Mouse (Mus musculus) forebrain, embryonic 15.5 days (tissue): ENCODE data around the gene Alpl. TPM values are rescaled to one million over a fixed set of nuclear protein-coding genes. Genes with fewer than 3 reads are reported as not detected.
A peak's percentile ranks its signal among the peaks of the same experiment; 100 is the strongest.

Experiments used
- ATAC-seq: fragments of 200-750 bp; cut with Nextera tagmentation; replicated peaks from 2 replicates; pipeline ENCODE4 v1.8.0; 2017; ENCODE audit warnings: mild to moderate bottlenecking, moderate TSS enrichment, moderate library complexity
- H3K27ac ChIP-seq: fragments of 300-500 bp; sonication (generic); replicated peaks from 2 replicates; pipeline ENCODE4 v1.5.1; 2015; ENCODE audit warnings: mild to moderate bottlenecking, inconsistent platforms
- H3K27me3 ChIP-seq: fragments of 300-500 bp; sonication (generic); 2 replicates; pipeline ENCODE4 v1.6.1; 2015; ENCODE audit warnings: inconsistent platforms
- H3K36me3 ChIP-seq: fragments of 300-500 bp; sonication (generic); 2 replicates; pipeline ENCODE4 v1.6.1; 2015; ENCODE audit warnings: mild to moderate bottlenecking, inconsistent platforms
- H3K4me1 ChIP-seq: fragments of 300-500 bp; sonication (generic); 2 replicates; pipeline ENCODE4 v1.6.1; 2015; ENCODE audit warnings: inconsistent platforms
- H3K4me2 ChIP-seq: fragments of 300-500 bp; sonication (generic); replicated peaks from 2 replicates; pipeline ENCODE4 v1.6.1; 2015; ENCODE audit warnings: mild to moderate bottlenecking, inconsistent platforms
- H3K4me3 ChIP-seq: fragments of 300-500 bp; sonication (generic); 2 replicates; pipeline ENCODE4 v1.5.1; 2015; ENCODE audit warnings: mild to moderate bottlenecking, inconsistent platforms
- H3K9ac ChIP-seq: fragments of 300-500 bp; sonication (generic); replicated peaks from 2 replicates; pipeline ENCODE4 v1.6.1; 2015; ENCODE audit warnings: mild to moderate bottlenecking, inconsistent platforms
- H3K9me3 ChIP-seq: fragments of 300-500 bp; sonication (generic); 2 replicates; pipeline ENCODE4 v1.6.1; 2016; ENCODE audit warnings: inconsistent platforms
- WGBS: fragments of 180-500 bp; shearing (Covaris S2); methylation state at CpG from one replicate; pipeline ENCODE4 v1.1.7; 2015; ENCODE audit warnings: mixed read lengths; 5-methylcytosine and 5-hydroxymethylcytosine counted together
- polyA plus RNA-seq: library from polyadenylated mRNA; unstranded; fragments of >200 nt; fragmentation: Nextera tagmentation; extraction: Ambion mirVana; gene quantifications from 2 replicates; pipeline ENCODE4 v1.2.1, GENCODE M21; 2015

Alpl gene
- polyA plus RNA-seq, 1 experiment from 2014 or later, result 8.1 TPM

DNA sequence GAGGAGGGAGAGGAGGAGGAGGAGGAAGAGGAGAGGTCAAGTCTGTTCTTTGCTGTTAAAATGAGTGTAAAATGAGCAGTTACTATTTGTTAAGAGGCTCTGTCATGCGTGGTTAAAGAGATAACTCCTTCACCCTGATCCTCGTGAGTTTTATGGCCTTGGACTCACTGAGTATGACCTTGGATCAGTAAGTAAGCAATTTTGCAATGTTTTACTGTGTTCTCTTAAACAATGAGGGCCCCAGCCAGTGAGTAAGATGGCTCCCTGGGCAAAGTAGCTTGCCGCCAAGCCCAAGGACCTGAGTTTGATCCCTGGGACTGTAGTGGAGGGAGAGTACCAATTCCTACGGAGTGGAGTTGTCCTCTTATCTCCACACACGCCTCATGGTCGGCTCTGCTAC, 95.2 kb downstream of the Alpl start:
- WGBS, result 73% methylated on average over 6 of the region's 6 CpGs

DNA sequence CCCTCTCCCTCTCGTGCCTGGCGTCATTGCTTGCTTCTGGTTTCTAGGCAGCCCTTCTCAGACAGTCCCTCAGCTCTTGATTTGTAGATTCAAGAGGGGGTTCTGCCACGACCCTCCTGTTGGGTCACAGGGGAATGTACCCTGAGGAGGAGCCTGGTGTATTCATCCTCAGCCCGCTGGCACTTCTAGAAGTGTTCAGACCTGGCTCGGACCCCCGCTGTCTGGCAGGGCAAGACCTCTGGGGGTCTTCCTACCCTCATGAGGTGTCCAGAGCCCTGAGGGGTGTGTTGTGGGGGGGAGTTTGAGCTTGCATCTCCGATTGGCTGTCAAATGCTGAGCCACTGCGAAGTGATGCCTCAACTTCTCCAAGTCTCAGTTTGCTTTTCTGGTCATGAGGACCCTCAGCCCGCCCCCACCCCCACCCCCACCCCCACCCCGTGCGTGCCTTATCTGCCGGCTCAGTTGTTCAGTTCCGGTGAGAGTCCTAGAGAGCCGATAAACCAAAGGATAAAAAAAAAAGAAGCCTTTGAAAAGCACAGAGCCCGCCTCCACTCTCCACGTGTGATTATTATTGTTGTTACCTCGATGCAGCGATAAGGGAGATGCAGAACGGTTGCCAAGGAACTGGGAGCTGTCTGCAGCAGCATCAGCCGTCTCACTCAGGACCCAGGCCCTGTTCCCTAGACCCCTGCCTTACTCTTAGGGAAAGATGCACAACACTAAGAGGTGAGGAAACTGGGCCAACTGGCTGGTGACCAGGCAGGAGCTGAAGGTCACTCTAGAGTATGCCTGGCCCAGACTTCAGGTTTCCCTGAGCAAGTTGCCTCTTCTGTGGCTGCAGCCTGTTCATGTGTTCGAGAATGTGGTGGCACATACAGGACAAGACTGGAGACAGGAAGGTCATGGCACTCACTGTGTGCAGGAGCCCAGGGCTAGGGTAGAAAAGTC, 96.6 kb downstream of the Alpl start:
- no peak for ATAC-seq
- H3K9ac ChIP-seq, result no peak overlapping the region

More for the DNA sequence above, 95.2 kb downstream of the Alpl start:
- Histone ChIP-seq H3K4me2 (no peak overlapping the region), H3K4me3 (no peak overlapping the region), H3K9me3 (no peaks in the 10 kb centered on the region), H3K9ac (no peak overlapping the region), H3K36me3 (no peaks in the 10 kb centered on the region), H3K4me1 (peaks cover 26% of the 10 kb centered on the region), H3K27ac (no peak overlapping the region), H3K27me3 (no peaks in the 10 kb centered on the region)
- ATAC-seq, result no peak

GRCm38 (mm10) chr4:137698076-137698985, 97.9 kb downstream of the Alpl start:
- no peak overlapping the region for H3K27ac ChIP-seq
- WGBS, result 63% methylated on average over 7 of the region's 7 CpGs

More for the DNA sequence above, 96.6 kb downstream of the Alpl start:
- Histone ChIP-seq H3K9me3 (no peaks in the 10 kb centered on the region), H3K4me2 (no peak overlapping the region), H3K4me1 (peaks cover 29% of the 10 kb centered on the region), H3K27ac (no peak overlapping the region), H3K27me3 (no peaks in the 10 kb centered on the region), H3K36me3 (no peaks in the 10 kb centered on the region), H3K4me3 (no peak overlapping the region)
- WGBS, result 52% methylated on average over 21 of the region's 21 CpGs

GRCm38 (mm10) chr4:137697156-137697885, 98.9 kb downstream of the Alpl start:
- Histone ChIP-seq H3K4me2 (no peak overlapping the region), H3K36me3 (no peaks in the 10 kb centered on the region), H3K27me3 (no peaks in the 10 kb centered on the region), H3K4me3 (no peak overlapping the region), H3K4me1 (peaks cover 29% of the 10 kb centered on the region), H3K9me3 (no peaks in the 10 kb centered on the region), H3K9ac (no peak overlapping the region), H3K27ac (no peak overlapping the region)
- 72% methylated on average over 13 of the region's 13 CpGs for WGBS
- ATAC-seq, result no peak; the same call in 1 of the 2 replicates

More at GRCm38 (mm10) chr4:137698076-137698985, 97.9 kb downstream of the Alpl start:
- H3K4me1 ChIP-seq, result peaks cover 29% of the 10 kb centered on the region
- H3K27me3 ChIP-seq, result no peaks in the 10 kb centered on the region
- no peaks in the 10 kb centered on the region for H3K36me3 ChIP-seq
- H3K9me3 ChIP-seq, result no peaks in the 10 kb centered on the region
- H3K4me3 ChIP-seq, result no peak overlapping the region
- no peak overlapping the region for H3K4me2 ChIP-seq
- ATAC-seq, result no peak
- no peak overlapping the region for H3K9ac ChIP-seq

DNA sequence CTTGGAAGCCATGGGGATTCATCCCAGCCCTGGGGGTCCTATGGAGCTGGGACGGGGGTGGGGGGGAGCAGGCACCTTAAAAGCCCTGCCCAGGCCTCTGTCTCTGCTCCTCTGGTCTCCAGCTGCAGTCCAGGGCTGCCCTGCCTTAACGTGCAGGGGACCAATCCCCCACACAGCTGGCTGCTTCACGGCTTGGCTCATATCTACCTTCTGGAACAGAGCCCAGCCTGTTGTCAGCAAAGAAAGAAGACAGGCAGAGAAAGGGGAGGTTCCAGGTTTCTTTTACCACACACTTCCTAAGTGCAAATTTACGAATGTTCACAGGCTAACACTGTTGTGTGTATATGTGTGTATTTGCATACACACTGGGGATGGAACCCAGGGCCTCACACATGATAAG, 100.3 kb downstream of the Alpl start:
- Histone ChIP-seq H3K27me3 (no peaks in the 10 kb centered on the region), H3K36me3 (no peaks in the 10 kb centered on the region), H3K27ac (0 out of 2 replicates have a peak overlapping the region, but pooled peaks have one; percentile 3), H3K4me2 (no peak overlapping the region), H3K9ac (no peak overlapping the region), H3K4me3 (no peak overlapping the region), H3K4me1 (peaks cover 29% of the 10 kb centered on the region), H3K9me3 (no peaks in the 10 kb centered on the region)
- WGBS, result 15% methylated on average over 4 of the region's 4 CpGs
- no peak for ATAC-seq

GRCm38 (mm10) chr4:137695300-137695699, 100.9 kb downstream of the Alpl start:
- no peaks in the 10 kb centered on the region for H3K9me3 ChIP-seq
- H3K4me2 ChIP-seq, result no peak overlapping the region
- H3K4me3 ChIP-seq, result no peak overlapping the region
- WGBS, result 81% methylated on average over 8 of the region's 8 CpGs
- H3K27ac ChIP-seq, result no peak overlapping the region
- ATAC-seq, result no peak
- peaks cover 29% of the 10 kb centered on the region for H3K4me1 ChIP-seq
- H3K9ac ChIP-seq, result no peak overlapping the region
- H3K27me3 ChIP-seq, result no peaks in the 10 kb centered on the region
- no peaks in the 10 kb centered on the region for H3K36me3 ChIP-seq

DNA sequence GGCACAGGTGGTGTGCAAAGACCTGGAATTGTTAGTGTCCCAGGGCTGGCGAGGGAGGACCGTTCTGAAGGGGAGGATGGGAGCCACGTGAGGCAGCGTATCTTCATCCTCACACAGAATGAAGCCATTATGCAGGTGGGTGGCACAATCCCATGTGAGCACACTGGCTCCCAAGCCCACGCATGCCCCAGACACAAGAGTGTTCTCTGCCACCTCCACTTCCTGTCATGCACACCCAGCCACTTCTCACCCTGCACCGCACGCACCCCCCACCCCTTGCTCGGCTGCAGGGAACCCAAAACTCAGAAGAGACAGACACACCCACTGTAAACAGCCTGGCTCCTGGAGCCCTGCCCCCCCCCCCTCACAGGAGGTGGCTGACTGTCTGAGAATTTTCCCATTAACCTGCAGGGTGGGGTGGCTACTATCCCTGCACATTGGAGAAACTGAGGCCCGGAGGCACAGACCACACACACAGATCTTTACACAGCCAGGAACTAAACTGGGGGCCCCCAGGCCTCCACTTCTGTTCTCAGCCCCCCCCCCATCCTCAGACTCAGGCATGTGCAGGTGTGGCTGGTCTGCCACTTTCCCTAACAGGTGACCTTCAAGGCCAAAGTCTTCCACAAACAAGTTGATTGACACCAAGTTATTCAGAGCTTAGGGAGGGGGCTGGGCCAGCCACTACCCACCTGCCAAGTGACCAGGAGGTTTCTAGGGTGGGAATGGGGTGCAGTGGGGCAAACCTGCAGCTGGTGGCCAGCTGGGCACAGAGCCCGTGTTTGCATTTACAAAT, 103.9 kb downstream of the Alpl start:
- 87% methylated on average over 10 of the region's 10 CpGs for WGBS
- Histone ChIP-seq H3K9me3 (no peaks in the 10 kb centered on the region), H3K4me1 (peaks cover 7% of the 10 kb centered on the region; the same call in 1 of the 2 replicates), H3K4me3 (no peak overlapping the region), H3K27ac (no peak overlapping the region), H3K9ac (no peak overlapping the region), H3K27me3 (no peaks in the 10 kb centered on the region), H3K36me3 (no peaks in the 10 kb centered on the region), H3K4me2 (no peak overlapping the region)
- no peak for ATAC-seq

Other genes starting within 250 kb of the Alpl start
- 0.47 TPM in 1 of 2 replicates, not detected in the other for gene Ldlrad2, start 221.8 kb downstream of the Alpl start, polyA plus RNA-seq
- gene Usp48, start 202.6 kb downstream of the Alpl start, polyA plus RNA-seq, result 80.5 and 81.6 TPM in 2 replicates
- gene Rap1gap, start 131.7 kb downstream of the Alpl start, polyA plus RNA-seq, result 31.2 and 40.4 TPM in 2 replicates
- 10.1 and 11.2 TPM in 2 replicates for gene Ece1, start 65.9 kb upstream of the Alpl start, polyA plus RNA-seq
- 48.6 and 49.7 TPM in 2 replicates for gene Eif4g3, start 196.6 kb upstream of the Alpl start, polyA plus RNA-seq